Mouse (Mus musculus) Muller cell, postnatal 12 days (primary cell): Measurements from ENCODE around the gene Klhl41.

Experiments
- DNase-seq: peaks from one replicate; pipeline ENCODE4 v3.0.0-alpha.2; 2015; ENCODE audit errors: inconsistent ontology term

Klhl41 gene

GRCm38 (mm10) chr2:69683036-69683805, 13.3 kb downstream of the Klhl41 start:
- no peak for DNase-seq

DNA sequence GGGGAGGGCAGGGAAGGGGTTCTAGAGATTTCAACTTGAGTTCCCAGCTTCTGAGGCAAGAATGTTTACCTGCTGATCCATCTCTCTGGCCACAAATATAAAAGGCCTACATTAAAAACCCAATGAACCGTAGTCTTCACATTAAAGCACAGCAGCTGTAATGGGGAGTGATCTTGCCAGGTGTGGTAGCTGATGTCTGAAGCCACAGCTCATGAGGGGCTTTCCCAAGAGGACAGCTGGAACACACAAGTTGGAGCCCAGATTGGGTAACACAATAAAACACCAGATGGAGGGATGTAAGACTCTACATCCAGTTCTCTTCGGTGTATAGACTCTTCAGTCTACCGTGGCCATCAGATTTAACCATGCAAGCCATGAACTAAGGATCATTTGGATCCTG, 14.6 kb downstream of the Klhl41 start:
- no peak for DNase-seq

DNA sequence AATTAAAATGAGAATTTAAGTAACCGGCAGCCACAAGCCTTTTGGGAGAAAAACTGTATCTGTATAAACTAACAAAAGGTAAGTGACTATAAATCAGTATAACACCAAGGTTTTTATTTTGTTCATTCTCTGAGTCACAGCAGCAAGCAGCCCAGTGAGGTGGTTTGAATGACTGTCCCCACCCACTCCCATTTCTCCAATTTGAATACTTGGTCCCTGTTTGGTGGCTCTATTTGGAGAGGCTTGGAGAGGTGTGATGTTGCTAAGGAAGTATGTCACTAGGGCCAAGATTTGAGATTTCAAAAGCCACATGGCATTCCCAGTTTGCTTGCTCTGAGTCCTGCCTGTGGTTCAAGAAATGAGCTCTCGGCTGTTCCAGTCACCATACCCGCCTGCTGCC, 20.3 kb downstream of the Klhl41 start:
- no peak for DNase-seq

DNA sequence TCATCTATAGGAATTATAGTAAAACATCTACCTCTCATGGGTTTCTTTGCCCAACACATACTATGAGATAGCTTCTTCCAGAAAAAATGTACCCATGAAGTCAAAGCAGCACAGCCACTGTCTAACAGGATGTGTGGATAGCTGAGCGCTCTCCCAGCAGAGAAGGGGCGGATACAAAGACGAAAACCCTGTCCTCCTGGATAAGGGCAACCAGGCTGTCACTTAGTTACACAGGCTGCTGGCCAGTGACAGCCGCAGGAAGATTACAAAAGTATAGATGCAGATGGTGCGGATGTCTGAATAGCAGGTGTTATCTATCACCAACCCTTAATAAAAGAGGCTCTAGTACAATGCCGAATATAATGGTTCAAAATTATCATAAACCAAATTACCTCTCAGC, 20.9 kb downstream of the Klhl41 start:
- DNase-seq = no peak

- DNase-seq = no peak
Observed at GRCm38 (mm10) chr2:69693501-69693900, 23.6 kb downstream of the Klhl41 start.

DNA sequence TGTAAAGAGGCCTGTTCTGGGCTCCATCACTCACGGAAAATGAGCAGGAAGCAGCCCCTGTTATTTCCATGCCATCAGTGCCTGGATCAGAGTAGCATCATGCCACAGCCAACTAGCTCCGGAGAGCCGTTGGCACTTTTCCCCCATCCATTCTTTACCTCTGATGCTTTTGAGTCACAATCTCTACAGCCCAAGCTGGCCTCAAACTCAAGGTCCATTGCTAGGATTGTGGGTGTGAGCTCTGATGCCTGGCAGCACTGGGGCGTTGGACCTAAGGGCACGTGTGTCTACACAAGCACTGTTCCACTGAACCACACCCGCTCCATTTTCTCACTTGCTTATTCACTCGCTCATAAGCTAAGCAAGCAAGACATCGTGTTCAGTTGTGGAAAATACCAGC, 30.5 kb downstream of the Klhl41 start:
- DNase-seq = no peak

DNA sequence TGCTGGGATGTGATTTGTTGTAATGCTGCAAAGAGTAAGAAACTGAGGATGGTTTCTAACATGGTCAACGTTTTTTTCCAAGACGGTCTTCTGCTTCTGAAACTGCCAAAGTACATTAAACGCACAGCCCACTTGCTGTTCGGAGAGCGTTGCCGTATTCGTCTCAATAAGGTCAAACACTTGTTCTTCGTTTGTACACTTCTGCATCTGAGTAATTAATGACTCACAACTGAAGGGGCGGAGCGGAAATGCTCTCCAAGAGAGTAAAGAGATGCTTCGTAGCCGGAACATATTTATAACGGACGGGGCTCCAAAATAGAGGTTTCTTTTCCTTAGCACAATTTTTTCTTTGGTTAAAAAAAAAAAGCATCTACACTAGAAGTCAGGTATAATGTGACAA, 42.3 kb downstream of the Klhl41 start:
- DNase-seq = no peak

DNA sequence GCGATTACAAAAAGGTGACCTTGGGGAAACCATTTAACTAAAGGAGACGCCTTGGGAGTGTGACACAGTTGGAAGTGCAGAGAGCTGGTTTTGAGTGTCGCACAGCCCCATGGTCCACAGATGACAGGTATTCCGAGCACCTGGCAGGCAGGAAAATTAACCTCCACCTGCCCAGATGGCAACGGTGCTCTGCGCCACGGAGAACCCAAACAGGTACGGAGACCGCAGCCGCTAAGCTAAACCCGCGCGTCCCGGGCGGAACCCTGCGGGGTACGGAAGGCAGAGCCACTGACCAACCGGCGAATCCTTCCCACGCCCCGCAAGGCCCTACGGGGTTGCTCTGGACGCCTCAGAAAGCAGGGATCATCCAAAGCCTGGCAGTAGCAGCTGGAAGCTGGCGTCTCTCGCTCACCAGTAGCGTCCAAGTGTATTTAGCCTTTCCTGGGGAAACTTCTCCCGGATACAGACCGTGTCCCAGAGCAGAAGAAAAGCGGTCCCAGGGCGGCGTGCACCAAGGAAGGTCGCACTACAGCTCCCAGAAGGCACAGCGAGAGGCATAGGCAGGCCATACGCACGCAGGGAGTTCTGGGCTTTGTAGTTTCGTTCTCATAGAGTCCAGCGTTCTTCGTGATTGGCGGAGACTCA, 43.2 kb downstream of the Klhl41 start, which contains the start of gene Fastkd1:
TSS of gene Fastkd1 (minus strand) at position 536 of the 645 bp plus-strand sequence.
- peak; percentile 86 for DNase-seq

DNA sequence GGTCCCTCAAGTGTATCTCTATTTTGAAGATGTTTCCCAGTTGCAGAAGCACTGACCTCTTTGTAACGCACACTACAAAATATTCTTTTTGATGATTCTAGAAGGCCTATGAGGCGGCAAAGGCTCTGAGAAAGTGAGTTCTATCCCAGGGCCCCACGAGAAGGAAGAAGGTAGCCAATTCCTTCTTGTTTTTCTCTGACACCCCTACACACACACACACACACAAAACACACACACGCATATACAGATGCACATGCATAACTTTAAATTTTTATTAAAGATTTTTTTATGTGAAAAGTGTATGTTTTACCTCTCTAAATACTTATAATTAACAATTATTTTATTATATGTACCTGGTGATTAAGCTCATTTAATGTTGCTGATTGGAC, 43.7 kb downstream of the Klhl41 start:
- DNase-seq = no peak

- DNase-seq = no peak
Observed at GRCm38 (mm10) chr2:69714126-69714525, 44.2 kb downstream of the Klhl41 start.

- no peak for DNase-seq
Observed at GRCm38 (mm10) chr2:69716483-69716882, 46.6 kb downstream of the Klhl41 start.

DNA sequence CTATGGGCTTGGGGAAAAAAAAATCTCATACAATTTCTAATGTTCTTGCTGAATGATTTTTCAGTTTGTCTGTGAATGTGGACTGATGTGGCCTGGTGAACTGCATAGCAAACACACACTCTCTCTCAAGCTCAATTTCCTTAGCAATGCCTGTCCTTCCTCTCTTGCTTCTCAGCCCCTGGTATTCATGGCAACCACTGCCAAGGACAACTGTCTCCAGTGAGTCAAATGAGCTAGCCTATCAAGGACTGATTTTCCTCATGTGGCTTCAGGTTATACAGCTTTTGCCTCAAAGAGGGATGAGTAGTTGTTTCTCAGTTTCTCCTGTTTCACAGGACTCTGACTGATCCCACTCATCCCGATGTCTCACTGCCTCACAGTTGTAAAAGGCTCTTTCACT, 49.2 kb downstream of the Klhl41 start:
- no peak for DNase-seq

- DNase-seq = no peak
Observed at GRCm38 (mm10) chr2:69722273-69722649, 52.3 kb downstream of the Klhl41 start, which contains the start of gene Ppig. TSS of gene Ppig (plus strand) at chr2:69722545.

GRCm38 (mm10) chr2:69722650-69723518, 53.0 kb downstream of the Klhl41 start:
- peak; percentile 94 for DNase-seq

- no peak for DNase-seq
Observed at GRCm38 (mm10) chr2:69723519-69723825, 53.6 kb downstream of the Klhl41 start.
